Mouse (Mus musculus) mesoderm, embryonic 11.5 days (tissue): ENCODE measurements at regions not wholly inside any gene's neighbourhood (a gene's known extent, or its start where the extent isn't known, plus 50 kb on each side); places are given as distances from the start of the nearest gene placed in this dataset.
A peak's percentile ranks its signal among the peaks of the same experiment; 100 is the strongest.
"Not testable (repeated sequence)": the region's sequence is repeated elsewhere in the genome, so short reads cannot be mapped to it uniquely, and the experiment has no call there.

ENCODE experiments used
- DNase-seq: peaks from one replicate; pipeline ENCODE4 v3.0.0-alpha.2; 2012; ENCODE audit warnings: low read depth, low spot score

- DNase-seq: peak; percentile 15
Measured at GRCm38 (mm10) chr19:19347017-19347416, 236.0 kb upstream of the Rorb start.

GRCm38 (mm10) chr19:19344426-19344811, 233.4 kb upstream of the Rorb start:
- no peak for DNase-seq

- DNase-seq: no peak
Measured at GRCm38 (mm10) chr19:19343702-19344425, 232.9 kb upstream of the Rorb start.

- DNase-seq: not testable (repeated sequence)
Measured at GRCm38 (mm10) chr19:19307142-19307541, 196.1 kb upstream of the Rorb start.

GRCm38 (mm10) chr19:19306476-19307131, 195.6 kb upstream of the Rorb start:
- DNase-seq: peak; percentile 0

GRCm38 (mm10) chr19:19285864-19286263, 174.9 kb upstream of the Rorb start:
- DNase-seq: not testable (repeated sequence)

- peak; percentile 22 for DNase-seq
Measured at GRCm38 (mm10) chr19:19246837-19247560, 136.0 kb upstream of the Rorb start.

- DNase-seq: no peak
Measured at GRCm38 (mm10) chr19:19229305-19229994, 118.5 kb upstream of the Rorb start.

GRCm38 (mm10) chr19:19220826-19221225, 109.8 kb upstream of the Rorb start:
- DNase-seq: no peak

- no peak for DNase-seq
Measured at GRCm38 (mm10) chr19:19219352-19219751, 108.4 kb upstream of the Rorb start.

GRCm38 (mm10) chr19:19218700-19219099, 107.7 kb upstream of the Rorb start:
- DNase-seq: no peak

- DNase-seq: no peak
Measured at GRCm38 (mm10) chr19:19199534-19199933, 88.5 kb upstream of the Rorb start.

- DNase-seq: peak; percentile 15
Measured at GRCm38 (mm10) chr19:19198780-19199179, 87.8 kb upstream of the Rorb start.

- no peak for DNase-seq
Measured at GRCm38 (mm10) chr19:19194728-19195127, 83.7 kb upstream of the Rorb start.

- no peak for DNase-seq
Measured at GRCm38 (mm10) chr19:19194306-19194705, 83.3 kb upstream of the Rorb start.

GRCm38 (mm10) chr19:19172767-19173166, 61.8 kb upstream of the Rorb start:
- DNase-seq: no peak

GRCm38 (mm10) chr19:19170807-19171206, 59.8 kb upstream of the Rorb start:
- DNase-seq: no peak
